Mouse (Mus musculus) T-cell, adult 66 days (primary cell): ENCODE data around the gene Pttg1ip. TPM values are rescaled to one million over a fixed set of nuclear protein-coding genes. Genes with fewer than 3 reads are reported as not detected.

ENCODE experiments used
- total RNA-seq, 2 experiments: library from RNA; stranded (reverse); gene quantifications; 3 replicates in 1 of 2; 4 replicates in 1 of 2; pipeline ENCODE4 v1.2.4; 2023

The Pttg1ip gene
- 100 to 1,000 TPM; 108 to 116 TPM for total RNA-seq

DNA sequence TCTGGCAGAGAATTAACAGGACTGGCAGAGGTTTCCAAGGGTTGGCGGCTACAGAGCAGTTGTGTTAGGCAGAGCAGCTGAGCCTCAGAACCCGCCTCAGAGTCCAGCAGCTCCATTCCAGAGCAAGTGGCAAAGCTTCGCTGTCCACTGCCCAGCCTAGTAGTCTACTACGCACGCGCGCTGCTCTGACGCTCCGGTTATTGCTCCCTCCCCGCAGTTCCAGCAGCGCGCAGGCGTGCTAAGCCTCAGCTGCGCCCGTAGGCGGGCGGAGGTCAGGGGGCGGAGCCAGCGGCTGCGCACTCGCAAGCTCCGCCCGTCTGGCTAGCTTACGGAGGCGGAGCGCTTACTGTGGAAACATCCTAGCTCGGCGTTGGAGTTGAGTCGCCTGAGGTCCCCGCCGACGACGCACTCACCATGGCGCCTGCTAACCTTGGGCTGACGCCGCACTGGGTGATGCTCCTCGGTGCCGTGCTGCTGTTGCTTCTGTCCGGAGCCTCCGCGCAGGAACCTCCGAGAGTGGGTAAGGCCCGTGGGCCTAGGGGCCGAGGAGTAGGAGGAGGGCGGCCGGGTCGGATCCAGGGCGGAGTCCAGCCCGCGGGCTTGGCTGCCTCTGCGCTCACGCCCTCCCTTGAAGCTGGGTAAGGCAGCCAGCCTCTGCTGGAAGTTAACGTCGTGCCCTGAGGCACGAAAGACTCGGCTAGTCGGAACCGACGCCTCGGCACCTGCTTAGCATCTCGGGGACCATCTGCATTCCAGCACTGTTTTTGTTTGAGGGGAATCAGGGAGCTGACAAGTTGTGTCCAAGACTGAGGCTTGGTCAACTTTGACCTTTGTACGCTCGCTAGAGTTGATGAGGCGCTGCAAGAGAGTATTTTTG is at the start of gene Pttg1ip:
Gene Pttg1ip, plus strand, starts transcription at position 313 of the 877 bp plus-strand sequence.

DNA sequence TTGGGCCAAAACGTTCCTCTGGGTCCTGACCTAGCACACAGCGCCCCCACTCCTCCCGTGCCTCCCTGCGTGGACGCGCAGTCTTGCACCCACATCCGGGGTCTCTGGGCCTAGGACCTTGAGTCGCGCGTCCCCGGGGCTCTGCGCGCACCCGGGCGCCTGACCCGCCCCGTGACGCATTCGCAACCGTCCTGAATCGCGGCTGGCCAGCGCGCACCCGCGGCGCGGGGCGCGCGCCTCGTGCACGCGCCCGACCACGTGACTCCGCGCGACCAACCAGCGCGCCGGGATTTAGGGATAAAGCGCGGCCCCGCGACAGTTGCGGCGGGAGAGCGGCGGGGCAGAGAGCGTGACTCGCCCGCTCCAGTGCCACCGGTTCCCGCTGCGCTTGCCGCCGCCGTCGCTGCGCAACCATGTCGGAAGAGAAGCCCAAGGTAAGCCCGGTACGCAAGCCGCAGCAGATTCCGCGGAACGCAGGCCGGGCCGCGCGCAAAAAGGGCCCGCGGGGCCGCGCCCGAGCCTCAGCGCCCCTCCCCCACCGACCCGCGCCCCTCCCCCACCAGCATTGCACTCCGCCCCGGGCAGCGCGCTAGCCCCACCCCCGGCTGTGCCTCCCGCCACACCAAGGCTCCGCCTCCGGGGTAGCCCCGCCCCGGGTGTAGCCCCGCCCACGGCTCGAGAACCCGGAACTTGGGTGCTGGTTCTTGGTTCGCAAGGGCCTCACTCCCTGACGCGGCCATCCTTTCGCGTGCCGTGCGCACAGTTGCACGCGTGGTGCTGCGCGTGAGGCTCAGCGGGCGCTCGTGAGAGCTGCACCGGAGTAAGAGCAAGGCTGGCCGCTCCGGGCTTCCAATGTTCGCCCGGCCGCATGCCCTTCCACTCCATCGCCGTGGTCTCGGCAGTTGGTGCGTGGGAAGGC is 24.6 kb downstream of the Pttg1ip start, which contains the start of the genes Sumo3 and Gm49325:
Gene Sumo3, plus strand, starts transcription at position 190 of the 919 bp plus-strand sequence.
Gene Gm49325, plus strand, starts transcription at position 290 of the 919 bp plus-strand sequence.

DNA sequence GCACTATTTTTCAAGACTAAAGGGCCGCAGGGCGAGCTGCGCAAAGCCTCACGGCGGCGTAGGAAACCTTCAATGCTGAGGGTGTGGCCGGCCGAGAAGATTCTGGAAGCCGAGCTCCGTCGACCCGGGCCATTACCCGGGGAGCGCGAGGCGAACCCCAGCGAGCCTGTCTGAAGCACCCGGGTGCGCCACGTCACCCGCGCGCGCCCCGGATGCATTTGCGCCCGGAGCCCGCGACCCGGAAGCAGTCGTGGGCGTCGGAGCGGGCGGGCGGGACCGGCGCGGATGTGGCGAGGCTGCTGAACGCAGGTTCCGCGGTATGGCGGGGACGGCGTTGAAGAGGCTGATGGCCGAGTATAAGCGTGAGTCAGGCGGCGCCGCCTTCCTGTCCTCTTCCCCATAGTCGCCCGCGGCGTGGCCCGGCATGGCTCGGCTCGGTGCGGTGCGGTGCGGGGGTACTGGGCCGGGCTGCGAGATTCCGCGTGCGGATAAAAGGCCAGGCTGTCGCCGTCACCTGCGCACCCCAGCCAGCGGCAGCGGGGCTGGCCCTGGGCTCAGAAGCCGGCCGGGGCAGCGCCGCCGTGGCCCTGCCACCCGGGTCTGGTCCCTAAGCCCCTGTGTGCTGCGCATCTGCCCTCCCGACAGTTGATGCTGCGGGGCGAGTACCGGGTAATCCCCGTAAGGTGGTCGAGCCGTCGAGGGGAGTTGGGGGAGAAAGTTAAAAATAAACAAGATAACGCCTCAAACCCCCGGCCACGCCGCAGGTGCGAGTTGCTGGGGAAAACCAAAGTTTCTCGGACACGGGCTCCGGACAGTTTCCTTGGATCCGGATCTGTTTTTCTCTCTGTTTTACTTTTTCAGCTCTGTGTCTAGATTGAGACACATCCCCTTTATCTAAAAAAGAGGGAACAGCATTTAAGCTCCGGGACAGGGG is 40.8 kb downstream of the Pttg1ip start, which contains the start of gene Ube2g2:
Gene Ube2g2, plus strand, starts transcription at position 221 of the 934 bp plus-strand sequence.

Other genes starting within 250 kb of the Pttg1ip start
- 1 to 10 TPM; 2.3 to 2.8 TPM for gene Adarb1, start 163.4 kb upstream of the Pttg1ip start, total RNA-seq
- gene Fam207a, start 65.9 kb upstream of the Pttg1ip start, total RNA-seq, result 10 to 100 TPM; 28.7 to 31.2 TPM
- 100 to 1,000 TPM; 248 to 305 TPM for gene Itgb2, start 51.5 kb upstream of the Pttg1ip start, total RNA-seq
- gene Sumo3, start 24.4 kb downstream of the Pttg1ip start, total RNA-seq, result 10 to 100 TPM; 56.8 to 61.8 TPM
- gene Gm49325, start 24.5 kb downstream of the Pttg1ip start, total RNA-seq, result not detected
- 10 to 100 TPM; 41.1 to 46.1 TPM for gene Ube2g2, start 40.6 kb downstream of the Pttg1ip start, total RNA-seq
- gene Tspear, start 104.8 kb downstream of the Pttg1ip start, total RNA-seq, result 1 to 10 TPM; 1.6 to 3.3 TPM
- gene Gm19402, start 109.0 kb downstream of the Pttg1ip start, total RNA-seq, result not detected
- gene Gm9508, start 115.5 kb downstream of the Pttg1ip start, total RNA-seq, result not detected
- gene Gm10272, start 124.9 kb downstream of the Pttg1ip start, total RNA-seq, result not detected
- gene Gm10024, start 129.7 kb downstream of the Pttg1ip start, total RNA-seq, result not detected
- gene Gm10142, start 134.1 kb downstream of the Pttg1ip start, total RNA-seq, result not detected
- gene Krtap12-1, start 138.9 kb downstream of the Pttg1ip start, total RNA-seq, result not detected
- gene Gm10100, start 144.8 kb downstream of the Pttg1ip start, total RNA-seq, result not detected
- not detected for gene Gm18596, start 160.9 kb downstream of the Pttg1ip start, total RNA-seq
- not detected for gene Gm9736, start 169.6 kb downstream of the Pttg1ip start, total RNA-seq
- gene Gm3233, start 178.0 kb downstream of the Pttg1ip start, total RNA-seq, result not detected
- gene Gm3238, start 189.6 kb downstream of the Pttg1ip start, total RNA-seq, result not detected
- not detected for gene Gm7138, start 195.2 kb downstream of the Pttg1ip start, total RNA-seq
- gene Gm3250, start 200.8 kb downstream of the Pttg1ip start, total RNA-seq, result not detected
- not detected for gene Gm7137, start 206.5 kb downstream of the Pttg1ip start, total RNA-seq
- gene Gm9639, start 213.4 kb downstream of the Pttg1ip start, total RNA-seq, result not detected
- gene Gm19668, start 217.4 kb downstream of the Pttg1ip start, total RNA-seq, result not detected
- gene Gm9507, start 230.1 kb downstream of the Pttg1ip start, total RNA-seq, result not detected
- gene Gm2696, start 233.0 kb downstream of the Pttg1ip start, total RNA-seq, result not detected
- gene Krtap10-4, start 245.4 kb downstream of the Pttg1ip start, total RNA-seq, result not detected